Mouse (Mus musculus) ovary, adult 10 weeks (tissue): ENCODE measurements around the gene Ddn. TPM values are rescaled to one million over a fixed set of nuclear protein-coding genes. Genes with fewer than 3 reads are reported as not detected.

ENCODE experiments used
- polyA plus RNA-seq: library from polyadenylated mRNA; stranded (reverse); fragments of 350-450 nt; fragmentation: Illumina TruSeq; extraction: RNeasy Lipid Tissue Mini Kit (QIAGEN cat#74804); gene quantifications from one replicate; pipeline ENCODE4 v1.2.3, GENCODE M21; 2014

Ddn gene
- not detected for polyA plus RNA-seq

DNA sequence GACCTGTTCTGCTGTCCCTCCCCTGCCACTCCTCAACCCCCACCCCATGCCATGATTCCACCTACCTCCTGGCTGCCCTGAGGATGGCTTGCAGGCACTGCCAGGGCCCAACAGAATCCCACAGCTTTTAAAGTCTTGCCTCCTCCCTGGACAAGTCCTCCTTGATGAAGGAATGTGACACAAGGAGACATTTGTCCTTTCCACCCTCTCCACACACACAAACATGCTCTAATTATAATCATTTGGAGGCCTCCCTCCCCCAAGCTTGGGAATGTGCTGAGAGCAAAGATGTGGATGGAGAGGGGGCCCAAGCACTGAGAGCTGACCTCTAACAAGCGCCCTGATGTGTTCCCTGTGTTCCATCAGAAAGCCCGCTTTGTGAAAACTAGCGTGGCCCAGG, at the start of gene Ddn:
Ddn (minus strand) TSS at position 101 of the 400 bp plus-strand sequence.

DNA sequence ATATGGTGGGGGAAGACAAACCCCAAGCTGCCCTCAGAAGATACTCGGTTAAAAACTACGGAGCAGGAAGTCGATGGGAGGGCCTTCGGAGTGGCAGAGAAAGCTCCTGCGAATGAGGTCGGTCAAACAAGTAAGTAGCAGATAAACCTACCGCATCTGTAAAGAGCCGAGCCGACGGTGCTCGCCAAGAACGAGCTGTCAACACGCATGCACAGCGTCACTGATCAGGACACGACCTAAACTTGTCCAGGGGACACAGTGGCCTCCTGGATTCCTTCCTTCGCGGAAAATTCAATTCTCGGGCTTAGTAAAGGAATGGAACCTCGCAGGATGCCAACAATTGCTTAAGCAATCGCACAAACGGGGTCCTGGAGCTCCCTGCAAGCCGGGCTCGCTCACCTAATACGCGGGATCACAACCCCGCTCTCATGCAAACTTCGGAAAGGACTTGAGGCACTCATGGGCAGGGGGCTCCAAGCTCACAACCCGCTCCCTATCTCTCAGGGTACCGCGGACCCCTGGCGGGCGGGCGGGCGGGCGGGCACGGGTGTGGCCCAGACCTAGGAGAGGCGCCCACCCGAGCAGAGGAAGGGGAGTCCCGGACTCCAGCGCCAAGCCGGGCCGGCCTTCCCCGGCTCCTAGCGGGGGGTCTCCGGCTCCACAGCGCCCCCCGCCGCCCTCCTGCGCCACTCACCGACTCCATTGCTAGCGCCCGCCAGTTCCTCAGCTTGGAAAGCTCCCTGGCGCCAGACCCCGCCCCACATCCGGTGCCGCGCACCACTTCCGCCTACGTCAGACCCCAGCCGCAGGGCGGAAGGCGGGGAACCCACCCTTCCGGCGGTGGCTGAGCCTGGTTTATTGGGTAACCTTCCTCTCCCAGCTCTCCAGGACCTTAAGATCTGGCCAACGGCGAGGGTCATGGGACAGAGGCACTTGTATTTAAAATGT, 21.7 kb upstream of the Ddn start, which contains the start of gene Prkag1:
Prkag1 (minus strand) TSS at position 786 of the 948 bp plus-strand sequence.

DNA sequence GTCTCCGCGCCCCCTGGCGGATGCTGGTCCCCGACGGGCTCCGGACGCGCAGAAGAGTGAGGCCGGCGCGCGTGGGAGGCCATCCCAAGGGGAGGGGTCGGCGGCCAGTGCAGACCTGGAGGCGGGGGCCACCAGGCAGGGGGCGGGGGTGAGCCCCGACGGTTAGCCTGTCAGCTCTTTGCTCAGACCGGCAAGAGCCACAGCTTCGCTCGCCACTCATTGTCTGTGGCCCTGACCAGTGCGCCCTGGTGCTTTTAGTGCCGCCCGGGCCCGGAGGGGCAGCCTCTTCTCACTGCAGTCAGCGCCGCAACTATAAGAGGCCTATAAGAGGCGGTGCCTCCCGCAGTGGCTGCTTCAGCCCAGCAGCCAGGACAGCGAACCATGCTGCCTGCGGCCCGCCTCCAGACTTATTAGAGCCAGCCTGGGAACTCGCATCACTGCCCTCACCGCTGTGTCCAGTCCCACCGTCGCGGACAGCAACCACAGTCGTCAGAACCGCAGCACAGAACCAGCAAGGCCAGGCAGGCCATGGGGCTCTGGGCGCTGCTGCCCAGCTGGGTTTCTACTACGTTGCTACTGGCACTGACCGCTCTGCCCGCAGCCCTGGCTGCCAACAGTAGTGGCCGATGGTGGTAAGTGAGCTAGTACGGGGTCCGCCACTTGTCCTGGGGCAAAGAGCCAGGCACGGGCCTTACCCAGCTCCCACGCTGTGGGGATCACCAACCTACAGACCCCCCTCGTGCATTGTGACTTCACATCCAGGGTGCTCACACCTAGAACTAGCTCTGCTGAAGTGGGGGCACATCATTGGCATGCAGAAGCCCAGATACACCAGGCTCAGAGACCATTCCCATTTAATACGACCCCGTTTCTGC, 19.4 kb downstream of the Ddn start, which contains the start of gene Wnt1:
Wnt1 (plus strand) TSS at position 197 of the 875 bp plus-strand sequence.

DNA sequence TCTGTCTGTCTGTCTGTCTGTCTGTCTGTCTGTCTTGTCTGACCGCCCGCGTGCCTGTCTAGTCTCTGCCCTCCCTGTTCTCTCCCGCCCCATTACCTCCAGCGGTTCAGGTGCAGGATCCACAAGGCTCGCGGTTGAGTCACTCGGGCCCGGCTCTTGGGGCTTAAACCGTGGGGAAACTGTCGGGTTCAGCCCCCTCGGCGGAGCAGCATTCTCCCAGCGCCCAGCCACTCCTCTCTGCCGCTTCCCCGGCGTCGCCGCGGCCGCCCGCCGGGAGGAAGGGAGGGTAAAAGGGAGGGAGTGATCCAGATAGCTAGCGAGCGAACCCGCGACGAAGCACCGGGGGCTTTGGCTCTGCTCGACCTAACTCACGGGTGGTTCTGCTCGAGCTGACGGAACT, 31.5 kb downstream of the Ddn start, which contains the start of gene Wnt10b:
Wnt10b (minus strand) TSS at position 389 of the 400 bp plus-strand sequence.

DNA sequence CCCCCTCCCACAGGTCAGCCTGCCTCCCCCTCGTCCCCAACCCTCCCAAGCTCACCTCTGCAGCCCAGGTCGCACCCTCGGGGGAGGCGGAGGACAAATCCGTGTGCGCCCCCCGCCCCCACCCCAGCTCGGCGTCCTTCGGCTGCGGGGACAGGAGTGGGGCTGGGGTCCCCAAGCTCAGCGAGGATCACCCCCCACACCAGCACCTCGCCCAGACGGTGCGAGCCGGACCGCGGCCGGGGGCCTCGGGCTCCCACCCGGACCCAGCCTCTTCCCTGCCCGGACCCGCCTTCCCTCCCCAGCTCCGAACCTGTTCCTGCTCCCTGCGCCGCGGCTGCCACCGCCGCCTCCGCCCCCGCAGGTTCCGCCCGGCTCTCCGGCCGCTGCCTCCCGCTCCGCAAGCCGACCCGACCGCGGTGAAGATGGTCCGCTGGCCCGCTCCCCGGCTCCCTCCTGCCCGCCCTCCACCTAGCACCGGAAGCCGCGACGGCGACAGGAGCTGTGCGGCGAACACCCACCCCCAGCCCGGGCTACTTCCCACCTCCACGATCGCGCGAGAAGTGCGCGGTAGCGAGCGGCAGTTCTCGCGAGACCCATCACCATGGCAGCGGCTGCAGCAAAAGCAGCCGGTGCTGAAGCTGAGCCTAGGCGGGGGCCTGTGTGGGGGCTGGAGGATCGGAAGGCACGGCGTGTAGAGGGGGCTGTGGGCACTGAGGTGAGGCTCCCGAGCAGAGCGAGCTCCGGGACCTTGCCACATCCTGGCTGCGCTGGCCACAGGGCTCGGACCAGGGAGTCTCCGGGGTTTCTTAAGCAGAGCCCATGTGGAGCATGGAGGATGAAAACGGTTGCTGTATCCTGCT, 46.4 kb downstream of the Ddn start, which contains the start of gene Arf3:
Arf3 (minus strand) TSS at position 545 of the 860 bp plus-strand sequence.

Other genes starting within 250 kb of the Ddn start
- 102 TPM for gene Ccnt1, start 238.6 kb downstream of the Ddn start, polyA plus RNA-seq
- gene 4930415O20Rik, start 238.5 kb downstream of the Ddn start, polyA plus RNA-seq, result not detected
- gene Adcy6, start 199.4 kb downstream of the Ddn start, polyA plus RNA-seq, result 3.8 TPM
- gene Cacnb3, start 178.7 kb downstream of the Ddn start, polyA plus RNA-seq, result 0.48 TPM
- 1.9 TPM for gene Ddx23, start 146.6 kb downstream of the Ddn start, polyA plus RNA-seq
- not detected for gene Rnd1, start 132.0 kb downstream of the Ddn start, polyA plus RNA-seq
- 2.5 TPM for gene Ccdc65, start 101.3 kb downstream of the Ddn start, polyA plus RNA-seq
- gene Fkbp11, start 81.3 kb downstream of the Ddn start, polyA plus RNA-seq, result 0.17 TPM
- gene Arf3, start 46.3 kb downstream of the Ddn start, polyA plus RNA-seq, result 45.6 TPM
- gene Wnt10b, start 31.3 kb downstream of the Ddn start, polyA plus RNA-seq, result 3.4 TPM
- gene Wnt1, start 19.6 kb downstream of the Ddn start, polyA plus RNA-seq, result not detected
- gene Prkag1, start 22.0 kb upstream of the Ddn start, polyA plus RNA-seq, result 29.2 TPM
- gene Kmt2d, start 61.7 kb upstream of the Ddn start, polyA plus RNA-seq, result 3.7 TPM
- 2.3 TPM for gene Rhebl1, start 85.0 kb upstream of the Ddn start, polyA plus RNA-seq
- 4.8 TPM for gene Dhh, start 89.0 kb upstream of the Ddn start, polyA plus RNA-seq
- gene Lmbr1l, start 108.7 kb upstream of the Ddn start, polyA plus RNA-seq, result 2.1 TPM
- 91.9 TPM for gene Tuba1b, start 125.1 kb upstream of the Ddn start, polyA plus RNA-seq
- gene Gm49450, start 144.1 kb upstream of the Ddn start, polyA plus RNA-seq, result not detected
- gene Tuba1a, start 144.2 kb upstream of the Ddn start, polyA plus RNA-seq, result 108 TPM
- 8.6 TPM for gene Tuba1c, start 220.4 kb upstream of the Ddn start, polyA plus RNA-seq
- not detected for gene Prph, start 245.7 kb upstream of the Ddn start, polyA plus RNA-seq